Mouse (Mus musculus) stomach, embryonic 16.5 days (tissue): ENCODE measurements around the gene 5330417C22Rik. TPM values are rescaled to one million over a fixed set of nuclear protein-coding genes. Genes with fewer than 3 reads are reported as not detected.

ENCODE experiments used
- ATAC-seq: fragments of 200-750 bp; cut with Nextera tagmentation; 2 replicates; pipeline ENCODE4 v1.8.0; 2017; ENCODE audit warnings: moderate number of reproducible peaks, moderate TSS enrichment; ENCODE audit not compliant: insufficient read depth, low FRiP score
- H3K27ac ChIP-seq: fragments of 300-500 bp; sonication (generic); 2 replicates; pipeline ENCODE4 v1.5.1; 2014; ENCODE audit warnings: low read length
- H3K27me3 ChIP-seq: fragments of 300-500 bp; sonication (generic); 2 replicates; pipeline ENCODE4 v1.6.1; 2014; ENCODE audit warnings: low read length, control low read depth, mixed read lengths; ENCODE audit not compliant: control insufficient read depth, insufficient read depth
- H3K36me3 ChIP-seq: fragments of 300-500 bp; sonication (generic); 2 replicates; pipeline ENCODE4 v1.6.1; 2014; ENCODE audit warnings: low read length; ENCODE audit not compliant: control insufficient read depth, insufficient read depth
- H3K4me1 ChIP-seq: fragments of 300-500 bp; sonication (generic); 2 replicates; pipeline ENCODE4 v1.6.1; 2014; ENCODE audit warnings: low read length, control low read depth, mixed read lengths; ENCODE audit not compliant: control insufficient read depth, insufficient read depth
- H3K4me2 ChIP-seq: fragments of 300-500 bp; sonication (generic); 2 replicates; pipeline ENCODE4 v1.6.1; 2014; ENCODE audit warnings: low read depth, low read length, mixed read lengths
- H3K4me3 ChIP-seq: fragments of 300-500 bp; sonication (generic); replicated peaks from 2 replicates; pipeline ENCODE4 v1.5.1; 2014; ENCODE audit warnings: mild to moderate bottlenecking, low read length
- H3K9ac ChIP-seq: fragments of 300-500 bp; sonication (generic); 2 replicates; pipeline ENCODE4 v1.6.1; 2014; ENCODE audit warnings: low read length
- H3K9me3 ChIP-seq: fragments of 300-500 bp; sonication (generic); replicated peaks from 2 replicates; pipeline ENCODE4 v1.6.1; 2016; ENCODE audit warnings: low read length, control low read depth; ENCODE audit not compliant: control insufficient read depth
- WGBS: fragments of 180-500 bp; shearing (Covaris S2); extraction: QIAGEN DNeasy Blood & Tissue Kit; methylation state at CpG from one replicate; pipeline ENCODE4 v1.1.7; 2014; 5-methylcytosine and 5-hydroxymethylcytosine counted together
- polyA plus RNA-seq: library from polyadenylated mRNA; unstranded; fragments of >200 nt; fragmentation: Nextera tagmentation; extraction: Ambion mirVana; gene quantifications from 2 replicates; pipeline ENCODE4 v1.2.1, GENCODE M21; 2015

The 5330417C22Rik gene
- polyA plus RNA-seq, 1 experiment from 2014 or later, result 35.4 TPM

DNA sequence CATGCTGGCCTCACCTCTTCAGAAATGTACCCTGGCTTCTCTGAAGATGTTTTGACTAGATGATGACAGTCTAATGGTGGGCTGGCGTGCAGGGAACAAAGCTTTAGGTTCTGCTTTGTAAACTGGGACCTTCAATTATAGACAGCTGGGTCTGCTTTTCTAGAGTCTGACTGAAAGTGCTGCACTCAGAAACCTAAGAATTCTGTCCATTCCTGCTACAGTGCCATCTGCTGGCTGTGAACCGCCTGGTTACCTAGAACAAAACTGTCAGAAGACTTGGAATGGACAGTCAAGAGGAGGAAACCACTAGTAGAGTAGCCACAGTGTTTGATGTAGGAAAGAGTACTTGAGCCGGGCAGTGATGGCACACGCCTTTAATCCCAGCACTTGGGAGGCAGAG is 27.0 kb upstream of the 5330417C22Rik start:
- peak overlapping the region; percentile 90 for H3K9ac ChIP-seq
- ATAC-seq, result no peak
- peak overlapping the region; percentile 85 for H3K4me3 ChIP-seq
- H3K27ac ChIP-seq, result peak overlapping the region; percentile 96
- H3K4me2 ChIP-seq, result peak overlapping the region; percentile 73
- H3K36me3 ChIP-seq, result peaks cover 8% of the 10 kb centered on the region
- no peaks in the 10 kb centered on the region for H3K9me3 ChIP-seq
- H3K4me1 ChIP-seq, result no peaks in the 10 kb centered on the region
- no peaks in the 10 kb centered on the region for H3K27me3 ChIP-seq
- WGBS, result 4% methylated on average over 4 of the region's 4 CpGs

DNA sequence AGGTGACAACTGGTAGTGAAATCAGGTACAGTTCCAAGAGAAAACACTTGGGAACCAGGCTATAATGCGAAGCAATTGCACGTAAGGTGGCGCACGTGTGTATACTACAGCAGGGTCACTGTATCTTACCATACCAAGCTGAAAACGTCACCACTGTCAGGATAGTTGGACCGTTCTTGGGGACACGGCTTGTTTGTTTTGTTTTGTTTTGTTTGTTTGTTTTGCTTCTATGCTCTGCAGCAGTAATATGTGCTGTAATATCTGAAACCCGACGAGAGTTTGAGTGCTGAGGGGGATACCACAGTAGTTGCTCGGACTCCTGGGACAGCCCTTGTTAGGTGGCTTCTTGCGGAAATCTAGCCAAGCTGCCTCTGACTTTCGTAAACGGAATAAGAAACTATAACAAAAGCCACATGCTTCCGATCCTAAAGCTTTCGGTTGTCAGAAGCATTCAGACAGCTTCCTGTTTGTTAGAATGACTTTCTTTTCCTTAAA is 26.5 kb upstream of the 5330417C22Rik start:
- H3K27me3 ChIP-seq, result no peaks in the 10 kb centered on the region
- H3K9me3 ChIP-seq, result no peaks in the 10 kb centered on the region
- H3K4me2 ChIP-seq, result peak overlapping the region; percentile 73
- peak overlapping the region; percentile 85 for H3K4me3 ChIP-seq
- H3K36me3 ChIP-seq, result peaks cover 12% of the 10 kb centered on the region
- ATAC-seq, result peak; percentile 66
- H3K27ac ChIP-seq, result peak overlapping the region; percentile 96
- no peaks in the 10 kb centered on the region for H3K4me1 ChIP-seq
- WGBS, result 4% methylated on average over 15 of the region's 15 CpGs
- H3K9ac ChIP-seq, result peak overlapping the region; percentile 90

DNA sequence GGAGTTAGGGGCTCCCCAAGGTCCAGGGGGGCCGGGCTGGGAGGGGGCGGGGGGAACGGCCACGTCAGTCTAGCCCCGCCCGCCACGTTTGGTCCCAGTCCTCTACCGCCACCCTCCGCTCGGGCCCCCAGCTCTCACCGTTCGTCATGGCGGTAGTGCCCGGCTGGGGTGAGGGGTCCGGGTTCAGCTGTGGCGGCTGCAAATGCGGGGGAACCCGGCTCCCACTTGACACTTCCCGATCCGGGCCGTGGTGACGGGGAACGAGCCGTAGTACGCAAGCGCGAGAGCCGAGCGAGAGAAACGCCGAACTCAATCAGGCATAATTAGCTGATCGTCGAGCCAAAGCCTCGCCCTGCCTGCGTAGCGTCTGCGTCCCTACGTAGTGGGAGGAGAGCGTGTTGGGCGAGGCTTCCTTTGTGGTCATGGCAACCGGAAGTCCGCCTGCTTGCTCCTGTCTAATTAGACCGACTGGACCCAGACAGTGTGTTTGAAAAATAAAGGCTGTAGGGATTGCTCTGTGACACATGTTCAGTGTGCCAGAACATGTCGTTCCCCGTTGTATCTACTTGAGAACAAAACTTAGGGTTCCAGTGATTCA is 25.9 kb upstream of the 5330417C22Rik start, which contains the start of gene Tmem167b:
TSS of gene Tmem167b (minus strand) at position 334 of the 598 bp plus-strand sequence.
- H3K9me3 ChIP-seq, result no peaks in the 10 kb centered on the region
- peak within 1 kb of the TSS; percentile 85 for H3K4me3 ChIP-seq
- peaks cover 14% of the 10 kb centered on the region for H3K36me3 ChIP-seq
- H3K27me3 ChIP-seq, result no peaks in the 10 kb centered on the region
- peak within 1 kb of the TSS; percentile 83 for H3K4me2 ChIP-seq
- WGBS, result 0% methylated on average over 45 of the region's 45 CpGs
- peak within 1 kb of the TSS; percentile 90 for H3K9ac ChIP-seq
- no peaks in the 10 kb centered on the region for H3K4me1 ChIP-seq
- ATAC-seq, result peak; percentile 98
- peak within 1 kb of the TSS; percentile 96 for H3K27ac ChIP-seq

DNA sequence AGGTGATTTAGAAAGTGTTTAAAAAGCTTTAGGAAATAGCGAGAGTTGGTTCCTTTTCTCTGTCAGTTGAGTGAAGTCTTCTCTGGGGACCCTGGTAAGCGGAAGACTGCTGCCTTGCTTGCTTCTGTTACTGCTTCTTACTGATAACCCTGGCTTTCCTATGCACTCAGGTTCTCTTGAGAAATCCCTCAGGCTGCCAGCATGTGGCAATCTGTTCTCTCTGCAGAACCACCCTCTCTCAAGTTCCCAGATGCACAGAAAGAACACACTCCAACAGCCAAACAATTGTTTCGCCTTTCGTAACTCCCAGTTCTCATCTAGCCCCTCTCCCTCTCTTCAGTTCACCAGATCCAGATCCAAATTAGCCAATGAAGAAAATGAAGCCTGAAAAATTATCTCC is 21.6 kb upstream of the 5330417C22Rik start:
- H3K4me1 ChIP-seq, result peaks cover 7% of the 10 kb centered on the region; the same call in 1 of the 2 replicates
- H3K9me3 ChIP-seq, result no peaks in the 10 kb centered on the region
- no peak overlapping the region for H3K4me3 ChIP-seq
- no peaks in the 10 kb centered on the region for H3K27me3 ChIP-seq
- no peak overlapping the region for H3K4me2 ChIP-seq
- H3K27ac ChIP-seq, result no peak overlapping the region
- no peak for ATAC-seq
- WGBS, result 94% methylated on average over 4 of the region's 4 CpGs
- H3K9ac ChIP-seq, result no peak overlapping the region
- peaks cover 14% of the 10 kb centered on the region for H3K36me3 ChIP-seq

DNA sequence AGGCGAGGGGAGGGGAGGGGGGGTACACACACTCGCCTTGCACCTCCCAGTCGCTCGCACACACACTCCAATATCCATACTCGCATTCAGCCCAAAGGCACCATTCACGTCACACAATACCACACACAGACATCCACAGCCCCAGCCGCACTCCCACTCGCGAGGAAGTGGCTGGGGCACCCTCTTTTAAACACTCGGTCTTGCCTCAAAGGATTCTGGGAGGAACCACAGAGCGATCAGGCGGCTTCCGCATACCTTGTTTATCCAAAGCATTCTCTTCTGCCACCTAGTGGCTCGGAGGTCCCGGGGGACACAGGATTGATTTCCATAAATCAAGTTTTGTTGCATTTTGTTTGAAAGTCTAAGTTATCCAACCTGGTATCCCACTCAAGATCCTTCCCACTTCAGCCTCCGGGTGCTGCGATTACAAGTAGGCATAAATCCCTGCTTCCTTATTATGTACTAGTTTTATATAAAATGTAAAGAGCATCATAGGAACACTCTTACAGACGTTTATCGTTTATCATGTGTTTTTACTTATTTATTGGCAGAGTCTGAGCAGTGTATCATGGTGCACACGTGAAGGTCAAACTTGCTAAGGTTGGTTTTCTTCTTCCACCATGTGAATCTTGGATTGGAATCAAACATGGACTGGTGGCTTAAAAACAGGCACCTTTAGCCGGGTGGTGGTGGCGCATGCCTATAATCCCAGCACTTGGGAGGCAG is 18.4 kb upstream of the 5330417C22Rik start:
- Histone ChIP-seq H3K4me1 (peaks cover 7% of the 10 kb centered on the region; the same call in 1 of the 2 replicates), H3K27ac (peak overlapping the region; percentile 80), H3K4me2 (peak overlapping the region; percentile 65), H3K9me3 (no peaks in the 10 kb centered on the region), H3K9ac (peak overlapping the region; percentile 96), H3K36me3 (peaks cover 14% of the 10 kb centered on the region), H3K4me3 (peak overlapping the region; percentile 75), H3K27me3 (no peaks in the 10 kb centered on the region)
- 17% methylated on average over 21 of the region's 22 CpGs for WGBS
- ATAC-seq, result peak; percentile 97

DNA sequence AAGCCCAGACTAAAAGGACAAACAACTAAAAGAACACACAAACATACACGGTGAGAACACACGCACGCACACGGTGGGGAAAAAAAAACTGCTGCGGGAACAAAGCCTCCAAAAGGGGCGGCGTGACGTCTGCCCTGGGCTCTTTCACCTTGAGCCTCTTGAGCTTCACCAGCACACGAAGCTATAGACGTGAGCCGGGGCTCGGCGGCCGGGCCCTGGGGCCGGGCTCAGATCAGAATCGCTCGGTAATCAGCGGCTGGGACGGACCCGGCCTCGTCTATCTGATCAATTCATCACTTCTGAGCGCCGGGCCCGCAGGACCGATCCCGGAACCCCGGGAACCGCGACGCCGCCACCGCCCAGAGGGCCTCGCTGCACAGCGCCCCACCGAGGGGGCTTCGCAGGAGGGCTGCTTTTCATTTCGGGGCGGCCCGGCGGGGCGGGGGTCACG is 17.8 kb upstream of the 5330417C22Rik start:
- H3K4me1 ChIP-seq, result peaks cover 7% of the 10 kb centered on the region; the same call in 1 of the 2 replicates
- no peaks in the 10 kb centered on the region for H3K9me3 ChIP-seq
- peak; percentile 62 for ATAC-seq
- under 1% methylated on average over 42 of the region's 42 CpGs for WGBS
- peaks cover 14% of the 10 kb centered on the region for H3K36me3 ChIP-seq
- H3K27ac ChIP-seq, result peak overlapping the region; percentile 80
- peak overlapping the region; percentile 96 for H3K9ac ChIP-seq
- peak overlapping the region; percentile 75 for H3K4me3 ChIP-seq
- H3K4me2 ChIP-seq, result peak overlapping the region; percentile 65
- no peaks in the 10 kb centered on the region for H3K27me3 ChIP-seq

DNA sequence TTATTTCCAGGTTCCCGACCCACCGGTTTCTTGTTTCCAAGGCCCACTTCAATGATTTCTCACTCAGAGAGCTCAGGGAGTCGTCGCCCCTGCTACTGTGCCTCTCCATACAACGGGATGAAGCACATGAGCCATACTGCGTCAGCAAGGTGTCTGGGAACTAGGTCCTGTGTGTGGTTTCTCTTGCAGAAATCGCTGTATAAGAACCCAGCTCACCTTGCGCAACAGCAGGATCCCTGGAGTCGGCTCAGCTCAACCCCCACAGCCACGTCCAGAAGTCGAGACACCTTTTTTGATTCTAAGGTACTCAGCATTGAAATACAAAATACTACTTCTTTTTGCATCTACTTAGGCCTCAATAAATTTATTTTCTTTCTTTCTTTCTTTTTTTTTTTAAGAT is 6.0 kb upstream of the 5330417C22Rik start:
- no peak overlapping the region for H3K4me3 ChIP-seq
- no peaks in the 10 kb centered on the region for H3K9me3 ChIP-seq
- ATAC-seq, result no peak
- H3K27me3 ChIP-seq, result no peaks in the 10 kb centered on the region
- no peak overlapping the region for H3K9ac ChIP-seq
- peaks cover 3% of the 10 kb centered on the region; the same call in 1 of the 2 replicates for H3K4me1 ChIP-seq
- H3K27ac ChIP-seq, result no peak overlapping the region
- WGBS, result 74% methylated on average over 11 of the region's 11 CpGs
- H3K36me3 ChIP-seq, result no peaks in the 10 kb centered on the region
- H3K4me2 ChIP-seq, result no peak overlapping the region

DNA sequence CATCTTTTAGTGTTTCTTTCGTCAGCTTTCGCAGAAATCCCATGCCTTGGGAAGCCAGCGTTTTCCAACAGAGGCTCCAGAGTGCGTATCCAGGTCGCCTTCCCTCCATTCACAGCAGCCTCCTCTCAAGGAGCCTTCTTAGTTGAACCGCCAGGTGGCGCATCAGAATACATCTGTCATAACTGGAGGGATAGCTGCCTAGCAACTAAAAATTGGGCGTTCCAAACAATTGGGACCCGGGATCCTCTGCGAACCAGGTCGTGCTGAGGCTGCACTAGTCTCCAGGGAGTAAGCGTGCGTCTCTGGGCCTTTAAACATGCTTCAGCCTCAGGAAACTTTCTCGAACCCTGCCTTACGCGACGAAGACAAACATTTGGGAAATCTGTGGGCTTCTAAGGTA is 967 bp upstream of the 5330417C22Rik start:
- H3K4me1 ChIP-seq, result peaks cover 8% of the 10 kb centered on the region; the same call in 1 of the 2 replicates
- H3K27ac ChIP-seq, result no peak overlapping the region
- peak; percentile 56; the same call in 1 of the 2 replicates for ATAC-seq
- H3K9me3 ChIP-seq, result no peaks in the 10 kb centered on the region
- peak overlapping the region; percentile 9; the same call in 1 of the 2 replicates for H3K4me3 ChIP-seq
- WGBS, result 6% methylated on average over 17 of the region's 17 CpGs
- peaks cover 11% of the 10 kb centered on the region for H3K27me3 ChIP-seq
- H3K36me3 ChIP-seq, result no peaks in the 10 kb centered on the region
- H3K9ac ChIP-seq, result 0 out of 2 replicates have a peak overlapping the region, but pooled peaks have one; percentile 4
- H3K4me2 ChIP-seq, result peak overlapping the region; percentile 73
